Mouse (Mus musculus) urinary bladder, postnatal 25 days (tissue): ENCODE measurements at regions not wholly inside any gene's neighbourhood (a gene's known extent, or its start where the extent isn't known, plus 50 kb on each side); places are given as distances from the start of the nearest gene placed in this dataset.

Experiments used
- DNase-seq: peaks from one replicate; pipeline ENCODE4 v3.0.0; 2022; ENCODE audit warnings: low spot score

DNA sequence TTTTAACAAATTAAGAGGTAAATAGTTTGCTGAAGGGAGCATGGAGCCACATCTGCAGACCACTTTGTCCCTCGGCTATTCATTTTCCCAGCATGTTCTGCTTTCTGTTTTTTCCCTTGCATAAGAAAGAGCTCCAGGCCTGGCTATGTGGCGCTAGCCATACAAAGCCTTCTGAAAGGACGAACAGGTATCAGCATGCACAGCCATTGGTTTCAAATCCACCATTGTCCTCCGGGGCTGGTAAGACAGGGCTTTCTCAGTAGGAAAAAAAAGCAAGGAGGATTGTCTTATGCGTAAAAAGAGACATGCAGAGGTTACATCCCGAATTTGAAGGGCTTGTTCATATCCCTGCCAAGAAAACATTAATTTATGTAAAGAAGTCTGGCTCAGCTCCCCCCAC lies 464.8 kb upstream of the Mki67 start:
- no peak for DNase-seq

DNA sequence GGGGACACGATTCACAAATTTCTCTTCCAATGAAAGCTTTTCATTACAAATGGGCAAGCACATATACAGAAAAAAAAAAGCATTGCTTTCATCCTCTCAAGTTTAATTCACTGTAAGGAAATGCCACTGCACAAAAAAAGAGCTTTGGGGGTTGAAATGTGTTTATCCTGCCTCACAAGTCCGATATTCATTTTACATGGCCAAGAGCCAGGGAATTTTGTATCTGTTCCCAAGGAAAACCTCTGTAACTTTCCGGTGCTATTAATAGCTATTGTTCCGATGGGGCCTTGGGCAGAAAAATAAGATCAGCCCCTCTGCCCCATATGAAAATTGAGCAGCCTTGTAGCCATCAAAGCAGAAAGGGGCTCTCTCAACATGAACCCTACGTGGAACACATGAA lies 465.9 kb upstream of the Mki67 start:
- DNase-seq, result no peak

DNA sequence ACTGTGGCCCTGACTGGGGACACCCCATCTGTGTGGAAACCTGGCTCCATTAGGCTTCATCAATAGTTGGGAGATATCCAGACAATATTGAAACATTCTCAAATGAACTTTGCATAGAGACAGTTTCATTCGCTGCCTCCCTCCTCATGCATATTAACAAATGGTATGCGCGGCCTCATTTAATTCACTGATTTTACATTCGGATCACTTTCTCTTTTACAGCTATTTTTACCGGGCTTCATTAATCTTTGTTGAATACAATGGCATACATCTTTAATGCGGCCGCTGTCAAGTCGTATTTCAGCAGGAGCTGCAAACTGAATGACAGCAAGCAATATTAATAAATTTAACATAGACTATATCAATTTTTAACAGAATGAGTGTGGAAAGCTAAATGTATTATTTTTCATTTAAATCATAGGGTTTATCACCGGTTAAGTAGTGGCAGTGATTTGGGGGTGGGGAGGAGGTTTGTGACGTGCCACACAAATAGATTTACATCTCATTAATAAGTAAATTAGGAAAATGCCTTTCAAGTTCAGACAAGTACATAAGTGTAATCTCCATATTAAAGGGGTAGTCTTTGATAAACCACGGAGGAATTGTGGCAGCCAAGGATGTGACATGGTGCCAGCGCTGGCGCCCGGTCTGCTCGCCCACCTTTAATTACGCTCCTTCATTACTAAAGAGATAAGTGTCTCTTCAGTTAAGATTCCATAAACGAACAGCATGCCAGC lies 480.4 kb upstream of the Mki67 start:
- no peak for DNase-seq

DNA sequence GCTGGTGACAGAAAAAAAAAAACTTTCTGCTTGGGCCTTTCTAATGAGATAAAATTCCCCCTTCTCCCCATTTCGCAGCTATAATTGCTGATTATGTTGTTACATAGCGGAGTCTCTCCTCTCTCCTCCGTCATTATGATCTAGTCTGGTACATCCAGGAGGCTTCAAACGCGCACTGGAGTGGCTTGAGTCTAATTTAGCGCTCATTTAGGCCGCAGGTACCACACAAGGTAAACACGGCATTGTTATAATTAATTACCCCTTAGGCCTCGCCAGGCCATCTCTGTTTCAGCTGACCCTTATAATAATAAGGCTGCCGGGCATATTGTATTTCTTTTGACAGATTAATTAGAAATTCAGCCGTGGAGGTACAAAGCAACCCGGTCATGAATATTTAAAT lies 492.7 kb upstream of the Mki67 start:
- DNase-seq, result no peak

DNA sequence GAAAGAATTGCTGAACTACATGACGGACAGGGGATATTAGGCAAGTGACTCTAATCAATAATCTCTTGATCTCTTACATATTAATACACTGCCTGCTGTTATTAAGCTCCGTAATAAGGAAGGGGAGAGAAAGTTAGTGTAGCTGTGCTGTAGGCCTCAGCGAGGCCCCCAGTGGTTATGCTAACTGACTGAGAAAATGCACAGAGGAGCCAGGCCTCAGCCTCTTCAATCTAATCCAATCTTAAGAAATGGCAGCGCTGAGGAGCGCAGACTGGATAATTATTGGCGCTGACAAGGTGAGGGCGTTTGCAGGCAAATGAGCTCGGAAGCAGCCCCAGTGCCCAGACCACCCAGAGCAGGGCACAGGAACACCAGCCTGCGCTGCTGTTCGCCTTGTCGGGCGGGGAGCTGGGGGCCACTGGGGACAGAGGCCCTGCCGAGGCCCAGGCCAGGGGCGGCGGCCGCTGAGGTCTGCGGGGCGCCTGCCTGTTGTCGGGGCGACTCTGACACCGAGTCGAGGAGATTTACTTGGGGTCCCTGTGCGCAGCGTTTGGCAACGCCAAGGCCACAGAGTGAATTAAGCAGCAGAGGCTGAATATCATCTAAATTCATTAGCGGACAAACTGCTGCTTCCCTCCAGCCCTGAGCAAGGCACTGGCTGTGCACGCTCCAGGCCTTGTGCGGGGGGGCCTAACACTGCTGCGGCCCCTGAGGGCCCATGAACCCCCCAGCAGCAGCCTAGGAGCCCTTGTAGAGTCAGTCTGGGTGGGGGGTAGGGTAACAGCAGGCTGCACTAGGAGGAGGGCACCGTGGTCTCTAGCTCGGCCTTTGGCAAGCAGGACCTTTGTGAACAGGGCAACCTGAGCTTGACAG lies 493.4 kb upstream of the Mki67 start:
- no peak for DNase-seq

DNA sequence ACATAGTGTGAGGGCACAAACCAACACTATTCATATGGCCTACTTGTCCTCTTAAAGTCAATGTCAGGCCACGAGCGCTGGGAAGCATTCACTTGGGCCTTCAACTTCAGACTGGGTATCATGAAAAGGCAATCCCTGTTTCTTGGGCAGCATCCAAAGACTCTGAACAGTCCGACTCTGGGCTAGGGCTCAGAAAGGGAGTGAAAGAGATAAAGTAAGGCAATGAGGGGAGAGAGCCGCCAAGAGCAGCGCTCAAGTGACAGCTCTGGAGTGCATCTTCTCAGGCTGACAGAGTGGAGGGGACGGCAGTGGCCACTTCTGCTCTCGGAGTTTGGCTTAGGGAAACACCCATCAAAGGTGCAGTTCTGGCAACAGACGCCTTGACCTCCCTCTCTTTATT lies 496.3 kb upstream of the Mki67 start:
- no peak for DNase-seq

DNA sequence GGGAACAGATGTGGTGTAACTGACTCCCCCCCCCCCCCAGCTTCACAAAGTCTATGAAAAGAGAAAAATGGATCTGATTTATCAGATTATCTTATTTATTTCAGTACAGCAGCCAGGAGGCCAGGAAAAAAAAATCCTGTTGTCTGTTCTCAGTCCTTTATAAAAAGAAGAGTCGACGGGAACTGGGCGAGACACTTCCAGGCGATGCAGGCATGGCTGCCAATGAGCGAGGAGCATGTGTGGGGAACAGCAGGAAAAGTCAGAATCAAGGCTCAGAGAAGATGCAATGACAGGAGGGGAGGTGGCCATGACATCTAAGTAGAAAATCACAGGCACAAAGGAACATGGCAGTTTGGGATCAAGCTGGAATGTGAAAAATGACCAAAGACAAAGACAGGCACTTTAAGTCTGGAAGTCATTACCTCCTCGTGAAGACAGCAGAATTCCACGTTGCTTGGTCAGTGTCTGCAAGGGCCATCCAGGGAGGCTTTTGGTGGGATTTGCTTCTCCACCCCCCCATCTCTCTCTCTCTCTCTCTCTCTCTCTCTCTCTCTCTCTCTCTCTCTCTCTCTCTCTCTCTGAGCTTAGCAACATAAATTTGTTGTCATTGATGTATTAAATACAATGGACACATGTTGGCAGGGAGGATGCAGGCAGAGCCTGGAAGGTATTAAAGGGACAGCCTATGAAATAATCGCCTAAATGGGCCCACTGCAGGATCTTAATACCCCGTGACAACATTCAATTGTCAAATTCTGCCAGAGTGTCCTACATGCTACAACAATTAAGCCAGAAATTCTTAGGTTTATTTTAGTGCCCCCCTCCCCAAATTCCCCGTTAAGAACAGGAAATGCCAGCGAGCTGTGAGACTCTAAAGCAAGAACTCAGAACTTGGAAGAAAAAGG lies 497.1 kb upstream of the Mki67 start:
- no peak for DNase-seq

DNA sequence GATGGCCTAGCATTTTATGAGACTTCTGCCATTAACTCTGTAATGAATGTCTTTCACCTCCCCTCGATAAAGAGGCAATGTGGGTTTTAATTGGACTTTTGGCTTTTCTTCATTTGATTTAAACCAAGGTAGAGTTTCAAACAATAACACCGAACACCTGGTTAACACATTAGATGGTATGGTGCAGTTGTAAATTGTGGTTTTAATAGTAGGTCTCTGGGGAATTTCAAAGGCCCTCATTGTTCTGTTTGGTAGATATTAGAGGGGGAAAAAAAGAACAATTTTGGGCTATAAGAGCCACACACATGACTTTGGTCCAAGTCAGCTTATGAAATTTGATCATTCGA lies 497.8 kb upstream of the Mki67 start:
- DNase-seq, result no peak

DNA sequence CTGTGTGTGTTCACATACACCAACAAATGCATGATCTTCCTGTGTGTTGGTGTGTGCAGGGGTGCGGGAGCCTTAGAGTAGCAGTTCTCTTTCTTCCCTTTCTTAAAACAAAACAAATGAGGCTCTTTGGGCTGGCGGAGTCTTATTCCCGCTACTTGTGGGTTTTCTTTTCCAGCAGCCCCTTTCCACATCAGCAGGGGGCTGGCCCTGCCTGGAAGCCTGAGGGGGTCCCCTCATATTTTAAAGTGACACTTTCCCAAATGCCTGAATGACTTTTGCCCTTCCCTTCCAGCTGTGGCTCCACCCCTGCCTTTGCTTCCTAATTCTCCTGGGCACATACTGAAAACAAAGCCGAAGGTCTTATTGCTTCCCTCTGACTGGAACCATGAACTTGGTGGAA lies 498.3 kb upstream of the Mki67 start:
- no peak for DNase-seq

DNA sequence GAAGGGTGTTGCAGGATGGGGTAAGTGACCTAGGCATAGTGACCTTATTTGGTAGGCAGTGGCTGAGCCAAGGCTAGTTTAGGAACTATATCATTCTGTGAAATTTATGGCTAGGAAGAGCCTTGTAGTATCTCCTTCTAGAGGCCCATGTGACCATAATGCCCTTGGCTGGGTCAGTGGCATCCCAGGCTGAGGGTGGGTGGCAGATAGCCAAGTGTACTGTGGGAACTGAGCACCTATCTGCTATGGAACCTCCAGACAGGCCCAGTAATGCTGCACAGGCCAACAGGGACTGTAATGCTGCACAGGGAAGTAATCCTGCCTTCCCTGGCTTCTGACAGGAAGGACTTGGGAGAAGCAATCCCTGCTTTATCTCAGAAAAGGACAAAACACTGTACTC lies 500.6 kb upstream of the Mki67 start:
- DNase-seq, result no peak

DNA sequence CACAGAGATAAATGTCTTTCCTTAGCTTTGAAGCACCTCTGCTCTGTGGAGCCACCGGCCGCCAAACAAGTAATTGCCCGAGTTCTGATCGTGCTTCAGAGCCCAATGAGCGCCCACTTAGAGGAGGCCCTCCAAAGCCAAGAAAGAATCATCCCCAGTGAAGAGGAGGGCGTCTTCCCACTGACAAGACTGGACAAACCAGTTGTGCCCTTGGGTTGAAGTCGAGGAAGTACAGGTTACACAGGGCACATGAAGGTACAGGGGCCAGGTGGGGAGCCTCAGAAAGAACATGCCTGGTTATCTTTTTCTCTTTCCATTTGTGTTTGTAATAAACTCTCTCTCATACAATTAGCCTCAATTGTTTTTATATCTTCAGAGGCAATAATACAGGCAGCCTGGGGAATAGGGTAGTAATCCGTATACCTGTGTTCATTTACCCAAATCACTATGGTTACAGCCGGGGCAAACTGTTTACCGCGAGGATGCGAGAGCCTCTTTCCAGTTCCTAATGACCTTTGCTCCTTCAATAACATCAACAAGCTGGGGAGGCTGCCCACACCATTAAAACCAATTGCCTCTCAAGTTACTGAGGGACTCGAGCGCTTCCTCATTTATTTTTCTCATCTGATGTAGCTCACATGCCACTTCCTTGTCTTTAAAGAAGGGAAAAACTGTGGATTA lies 503.5 kb upstream of the Mki67 start:
- no peak for DNase-seq

DNA sequence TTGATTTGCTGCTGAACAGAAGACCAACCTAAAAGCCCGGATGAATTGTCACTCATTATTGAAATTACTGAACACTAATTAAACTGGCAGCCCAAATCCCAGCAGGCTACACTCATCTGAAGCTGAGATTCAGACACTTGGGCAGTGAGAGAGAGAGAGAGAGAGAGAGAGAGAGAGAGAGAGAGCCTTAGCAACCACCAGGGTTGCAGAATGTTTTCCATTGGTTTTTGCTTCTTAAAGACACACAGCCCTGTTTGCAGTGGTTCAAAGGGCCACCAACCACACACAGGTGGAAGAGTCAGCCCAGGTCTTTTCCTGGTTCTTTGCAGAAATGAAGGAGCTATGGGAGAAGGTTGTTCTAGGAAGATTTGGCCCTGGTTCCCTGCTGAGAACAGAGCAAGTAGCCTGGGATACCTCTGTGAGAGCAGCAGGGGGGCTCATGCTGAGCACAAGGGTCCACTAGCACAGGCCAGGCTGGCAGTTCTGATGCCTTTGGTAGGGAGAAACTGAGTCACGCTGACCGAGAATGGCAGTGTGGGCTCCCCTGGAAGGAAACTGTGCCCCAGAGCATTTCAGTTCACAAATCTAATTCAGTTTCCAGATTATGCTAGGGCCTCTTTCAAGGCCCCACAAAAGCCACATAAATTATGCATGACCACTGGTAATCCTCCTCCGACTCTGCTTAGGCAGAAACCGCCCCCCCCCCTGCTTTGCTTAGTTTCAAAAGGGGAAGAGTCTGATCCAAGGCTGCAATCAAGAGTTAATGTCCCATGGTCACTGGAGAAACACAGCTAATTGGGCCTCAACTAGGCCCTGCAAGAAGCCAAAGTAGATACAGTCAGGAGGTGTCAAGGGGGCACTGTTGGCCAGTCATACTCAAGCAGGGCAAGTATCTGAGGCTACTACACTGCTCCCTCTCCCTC lies 504.3 kb upstream of the Mki67 start:
- DNase-seq, result no peak

DNA sequence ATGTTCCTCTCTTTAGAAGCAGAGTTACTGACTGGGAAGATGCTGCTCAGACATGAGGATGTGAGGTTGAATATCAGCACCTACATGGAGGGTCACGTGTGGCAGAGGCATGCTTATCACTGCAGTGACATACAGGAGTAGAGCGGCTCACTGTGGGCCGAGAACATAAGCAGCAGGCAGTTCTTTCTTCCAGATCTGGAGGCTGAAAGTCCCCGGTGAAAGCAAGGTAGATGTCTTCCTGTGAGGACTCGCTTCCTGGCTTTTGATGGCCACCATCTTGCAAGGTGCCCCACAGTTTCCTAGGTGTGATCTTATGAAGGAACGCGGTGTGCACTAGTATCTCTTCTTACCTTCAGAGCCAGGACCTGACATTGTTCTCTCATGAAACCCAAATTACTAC lies 505.5 kb upstream of the Mki67 start:
- no peak for DNase-seq

DNA sequence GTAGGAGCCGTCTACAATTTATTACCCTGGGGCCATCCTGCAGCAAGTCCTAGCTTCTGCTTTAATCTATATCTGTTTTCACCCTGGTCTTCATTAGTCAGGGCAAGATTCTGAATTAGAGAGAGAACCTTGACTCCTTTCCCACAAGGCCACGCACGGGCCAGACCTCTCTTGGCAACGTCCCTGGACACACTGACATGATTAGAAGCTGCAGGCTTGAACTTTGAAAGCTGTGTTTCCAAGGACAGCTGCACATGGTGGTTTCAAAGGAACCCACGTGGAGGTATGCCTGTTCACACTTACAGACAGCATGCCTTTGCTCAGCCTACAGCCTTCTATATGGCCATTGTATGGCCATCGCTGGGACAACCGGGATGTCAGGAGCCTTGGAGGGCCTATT lies 509.9 kb upstream of the Mki67 start:
- no peak for DNase-seq

DNA sequence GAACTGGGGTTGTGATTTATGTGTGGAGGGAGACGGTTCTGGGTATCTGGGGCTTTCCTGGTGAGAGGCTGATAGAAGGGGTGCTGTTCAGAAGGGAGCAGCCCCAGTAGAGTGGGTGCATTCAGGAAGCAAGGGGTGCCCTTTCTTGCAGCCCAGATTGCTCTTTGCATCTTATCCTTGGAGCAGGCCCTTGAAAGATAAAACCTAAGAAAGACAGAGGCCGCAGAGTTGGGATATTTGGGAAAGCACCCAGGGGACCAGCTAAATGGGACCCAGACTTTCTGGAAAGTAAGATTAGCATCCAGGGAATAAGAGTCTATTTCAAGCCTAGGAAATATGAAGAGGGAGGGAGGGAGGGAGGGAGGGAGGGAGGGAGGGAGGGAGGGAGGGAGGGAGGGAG lies 512.2 kb upstream of the Mki67 start:
- no peak for DNase-seq

DNA sequence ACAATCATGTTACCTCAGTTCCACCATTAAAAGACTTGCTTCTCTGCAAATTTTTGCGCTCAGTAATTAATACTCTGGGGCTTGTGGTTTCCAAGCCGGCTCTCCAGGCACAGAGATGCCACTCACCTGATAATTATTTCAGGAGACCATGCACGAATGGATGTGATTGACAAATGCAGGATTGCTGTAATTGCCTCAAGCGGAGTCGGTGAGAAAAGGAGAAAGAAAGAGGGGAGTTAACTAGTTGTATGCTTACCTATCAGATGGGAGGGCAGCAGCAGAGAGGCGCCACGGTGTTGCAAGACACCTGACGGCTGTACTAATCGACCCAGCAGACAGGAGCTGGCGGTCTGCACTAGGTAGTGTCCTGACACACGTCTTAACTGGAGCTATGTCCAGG lies 513.4 kb upstream of the Mki67 start:
- no peak for DNase-seq

DNA sequence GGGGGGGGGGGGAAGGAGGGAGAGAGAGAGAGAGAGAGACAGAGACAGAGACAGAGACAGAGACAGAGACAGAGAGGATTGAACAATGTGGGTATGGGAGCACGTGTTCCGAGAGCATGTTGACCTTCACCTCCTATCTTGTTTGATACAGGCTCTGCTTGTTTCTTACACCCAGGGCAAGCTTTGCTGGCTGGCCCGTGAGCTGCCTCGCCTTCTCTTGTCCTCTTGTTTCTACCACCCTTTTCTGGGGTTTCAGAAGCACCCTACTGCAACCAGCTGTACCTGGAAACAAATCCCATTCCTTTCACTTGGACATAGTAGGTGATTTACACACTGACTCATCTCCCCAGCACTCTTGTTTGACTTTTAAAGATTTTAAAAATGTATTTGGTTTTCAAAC lies 516.0 kb upstream of the Mki67 start:
- no peak for DNase-seq

DNA sequence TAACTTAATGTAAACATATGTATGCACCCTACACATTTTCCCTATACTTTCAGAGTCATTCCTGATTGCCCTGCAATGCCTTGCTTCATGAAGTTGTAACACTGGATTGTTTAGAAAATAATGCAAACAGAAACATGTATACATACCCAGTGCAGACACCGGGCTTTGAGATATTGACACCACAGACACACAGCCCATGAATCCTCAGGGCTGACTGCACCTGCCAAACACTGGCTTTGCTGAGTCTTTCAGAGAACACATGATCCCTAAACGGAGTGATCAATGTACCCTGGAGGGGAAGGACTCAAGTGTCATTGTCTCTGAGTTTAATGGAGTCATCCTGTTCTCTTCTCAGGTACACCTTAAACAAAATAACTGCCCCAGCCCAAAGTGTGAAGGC lies 519.4 kb upstream of the Mki67 start:
- DNase-seq, result no peak

DNA sequence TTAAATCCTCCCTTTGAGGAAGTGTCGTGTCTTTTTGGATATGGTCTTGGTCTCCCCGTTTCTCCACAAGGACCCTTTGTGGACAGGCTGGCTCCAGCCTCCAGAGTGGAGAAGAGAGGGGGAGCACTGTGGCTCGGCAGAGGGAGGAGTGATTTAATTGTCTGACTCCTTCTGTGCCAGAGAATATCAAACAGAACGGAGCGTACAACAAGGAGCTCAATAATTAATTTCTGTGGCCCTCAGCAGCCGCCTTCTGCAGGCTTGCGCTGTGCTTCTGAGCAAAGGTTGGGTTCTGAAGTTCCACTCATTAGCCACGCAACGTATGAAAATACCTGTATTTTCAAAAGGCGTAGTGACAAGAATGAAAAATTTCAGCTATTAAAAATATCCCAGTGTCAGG lies 520.2 kb upstream of the Mki67 start:
- DNase-seq, result no peak

DNA sequence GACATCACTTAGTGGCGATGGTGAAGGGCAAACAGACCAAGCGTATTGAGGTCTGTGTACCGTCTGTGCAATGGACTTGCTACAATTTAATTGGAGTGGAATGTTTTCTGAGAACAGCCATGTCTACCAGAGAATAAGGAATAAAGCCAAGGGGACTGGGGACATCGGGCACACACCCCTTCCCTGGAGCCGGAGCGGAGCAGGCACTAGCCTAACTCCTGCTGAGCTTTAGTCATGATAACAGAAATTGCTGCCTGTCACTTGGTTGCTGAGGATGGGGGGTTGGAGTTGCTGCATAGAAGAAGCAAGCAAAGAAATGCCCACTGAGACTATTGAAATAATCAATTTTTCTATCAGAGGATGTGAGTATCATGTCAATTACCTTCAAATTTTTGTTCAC lies 549.5 kb upstream of the Mki67 start:
- DNase-seq, result no peak
